Mouse (Mus musculus) splenic B cell, adult 2 months (primary cell): ENCODE results near the gene Zfp984.
"Not testable (repeated sequence)": the region's sequence is repeated elsewhere in the genome, so short reads cannot be mapped to it uniquely, and the experiment has no call there.

ENCODE experiments used
- DNase-seq: peaks from one replicate; pipeline ENCODE4 v3.0.0-alpha.2; 2011; ENCODE audit warnings: low read depth, low spot score
- H3K27me3 ChIP-seq: 2 replicates; pipeline ENCODE4 v1.6.1; 2012; ENCODE audit warnings: mild to moderate bottlenecking, low read length, moderate library complexity, mixed read lengths; ENCODE audit not compliant: control insufficient read depth, poor library complexity, insufficient read depth, severe bottlenecking
- H3K36me3 ChIP-seq: 2 replicates; pipeline ENCODE4 v1.6.1; 2012; ENCODE audit warnings: mild to moderate bottlenecking, low read length, moderate library complexity, mixed read lengths; ENCODE audit not compliant: control insufficient read depth, poor library complexity, insufficient read depth, severe bottlenecking

The Zfp984 gene

DNA sequence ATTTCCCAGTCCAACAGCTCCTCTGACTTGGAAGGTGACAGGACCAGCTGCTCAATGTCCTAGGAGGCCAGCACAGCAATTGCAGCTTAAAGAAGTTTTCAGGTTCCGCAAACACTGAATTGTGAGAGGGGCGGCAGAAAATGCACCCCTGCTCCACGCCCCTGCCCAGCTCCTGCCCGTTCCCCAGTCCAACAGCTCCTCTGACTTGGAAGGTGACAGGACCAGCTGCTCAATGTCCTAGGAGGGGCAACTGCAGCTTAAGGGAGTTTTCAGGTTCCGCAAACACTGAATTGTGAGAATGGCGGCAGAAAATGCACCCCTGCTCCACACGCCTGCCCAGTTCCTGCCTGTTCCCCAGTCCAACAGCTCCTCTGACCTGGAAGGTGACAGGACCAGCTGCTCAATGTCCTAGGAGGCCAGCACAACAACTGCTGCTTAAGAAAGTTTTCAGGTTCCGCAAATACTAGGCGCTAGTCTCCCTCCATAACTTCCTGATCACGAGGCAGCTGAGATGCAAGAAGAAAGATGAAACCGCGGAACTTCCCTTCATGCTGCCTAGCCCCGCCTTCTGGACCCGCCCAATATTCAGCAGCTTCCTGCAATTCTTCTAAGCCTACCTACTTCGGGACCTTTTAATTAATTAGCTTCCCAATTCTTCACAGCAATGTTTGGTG lies at the start of gene Zfp984:
TSS of gene Zfp984 (minus strand) at position 497 of the 674 bp plus-strand sequence.
- not testable (repeated sequence) for H3K36me3 ChIP-seq, H3K27me3 ChIP-seq
- DNase-seq = peak; percentile 86

DNA sequence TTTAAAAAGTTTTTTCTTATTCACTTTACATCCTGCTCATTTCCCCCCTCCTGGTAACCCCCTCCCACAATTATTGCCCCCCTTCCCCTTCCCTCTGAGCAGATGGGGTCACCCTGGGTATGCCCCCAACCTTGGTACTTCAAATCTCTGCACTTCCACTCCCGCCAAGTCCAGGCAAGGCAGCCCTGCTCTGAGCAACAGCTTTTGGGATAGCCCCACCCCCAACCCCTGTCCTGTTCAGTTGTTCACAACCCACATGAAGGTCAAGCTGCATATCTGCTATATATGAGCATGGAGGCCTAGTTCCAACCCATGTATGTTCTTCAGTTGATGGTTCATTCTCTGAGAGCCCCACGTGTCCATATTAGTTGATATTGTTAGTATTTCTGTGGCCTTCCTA lies 41.2 kb upstream of the Zfp984 start:
- no peak for DNase-seq
- Histone ChIP-seq H3K27me3 (no peaks in the 10 kb centered on the region), H3K36me3 (no peaks in the 10 kb centered on the region)

DNA sequence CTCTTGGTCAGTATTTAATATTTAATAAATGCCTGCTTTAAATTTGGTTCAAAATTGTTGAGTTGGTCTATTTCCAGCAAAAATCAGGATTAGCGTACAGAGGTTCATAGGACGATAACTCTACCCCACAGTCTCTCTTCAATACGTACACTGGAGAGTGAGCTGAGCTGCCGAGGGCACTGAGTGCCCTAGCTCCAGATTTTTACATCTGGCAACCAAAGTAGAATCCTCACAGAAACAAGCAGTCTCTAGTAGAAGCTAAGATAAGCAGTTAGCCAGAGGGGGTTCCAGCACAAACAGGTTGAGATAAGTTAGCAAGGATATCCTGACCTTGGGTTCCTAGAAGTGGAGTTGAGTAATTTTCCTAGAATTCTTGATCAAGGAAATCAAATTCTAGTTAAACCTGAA lies 39.0 kb upstream of the Zfp984 start:
- no peaks in the 10 kb centered on the region for H3K36me3 ChIP-seq
- no peaks in the 10 kb centered on the region for H3K27me3 ChIP-seq
- no peak for DNase-seq

DNA sequence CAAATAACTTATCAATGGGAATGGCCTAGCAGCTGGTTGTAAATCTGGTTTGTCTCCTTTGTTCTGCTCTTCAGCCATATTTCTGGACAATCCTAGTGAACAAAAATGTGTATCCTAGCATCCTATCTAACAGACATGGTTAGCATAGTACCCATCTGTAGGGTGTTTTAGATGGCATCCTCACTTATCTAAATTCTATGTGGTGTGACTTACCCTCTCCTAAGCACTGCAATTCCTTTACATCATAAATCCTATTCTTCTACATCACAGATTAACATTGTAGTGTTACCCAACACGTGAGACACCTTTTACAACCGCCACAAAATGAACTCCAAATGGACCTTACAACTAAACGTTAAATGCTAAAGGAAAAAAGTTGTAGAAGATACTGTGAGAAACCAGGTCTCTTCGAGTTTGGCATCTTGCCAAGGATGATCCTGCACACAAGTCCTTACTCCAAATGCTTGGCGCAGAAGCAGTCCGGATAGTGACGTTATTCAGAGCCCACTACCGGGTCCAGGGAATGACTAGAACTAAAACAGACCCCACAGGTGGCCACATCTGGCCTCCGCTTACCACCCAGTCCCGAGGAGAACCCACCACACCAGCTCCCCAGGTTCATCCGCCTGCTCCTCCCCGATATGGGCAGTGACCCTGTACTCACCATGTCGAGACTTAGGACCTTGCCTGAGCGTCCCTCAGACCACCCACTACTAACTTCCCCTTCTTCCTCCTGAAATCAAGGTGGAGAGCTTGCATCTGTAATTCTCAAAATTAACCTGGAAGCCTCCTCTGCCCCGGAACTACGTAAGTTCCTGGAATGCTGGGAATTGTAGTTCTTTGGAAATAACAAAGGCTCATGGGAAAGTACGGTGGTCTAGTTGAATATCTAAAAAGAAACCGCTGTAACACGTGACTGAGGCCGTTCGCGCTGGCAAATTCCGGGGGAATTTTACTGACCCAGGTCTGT lies 38.3 kb upstream of the Zfp984 start, which contains the start of gene Zfp933:
TSS of gene Zfp933 (minus strand) at position 753 of the 970 bp plus-strand sequence.
- H3K27me3 ChIP-seq = no peaks in the 10 kb centered on the region
- H3K36me3 ChIP-seq = no peaks in the 10 kb centered on the region
- DNase-seq = peak; percentile 89

DNA sequence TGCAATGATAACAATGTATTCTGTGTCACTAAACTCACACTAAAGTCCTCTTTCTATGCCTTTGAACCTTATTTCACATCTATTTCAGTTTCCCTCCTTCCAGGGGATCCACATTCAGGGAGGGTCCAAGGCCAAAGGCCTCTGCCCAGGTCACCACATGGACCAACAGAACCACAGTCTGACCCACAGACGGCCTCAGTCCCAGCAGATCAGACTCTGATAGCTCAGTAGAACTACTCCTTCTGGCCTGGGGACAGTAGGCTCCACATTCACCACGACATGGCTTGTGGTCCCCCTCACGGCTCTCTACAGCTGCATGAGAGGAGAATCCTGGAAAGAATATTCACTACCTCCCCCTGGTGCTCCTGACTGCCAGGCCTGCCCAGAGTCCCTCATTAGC lies 33.3 kb upstream of the Zfp984 start:
- H3K36me3 ChIP-seq = 0 out of 2 replicates have a peak, but pooled peaks cover 2% of the 10 kb centered on the region
- no peak for DNase-seq

DNA sequence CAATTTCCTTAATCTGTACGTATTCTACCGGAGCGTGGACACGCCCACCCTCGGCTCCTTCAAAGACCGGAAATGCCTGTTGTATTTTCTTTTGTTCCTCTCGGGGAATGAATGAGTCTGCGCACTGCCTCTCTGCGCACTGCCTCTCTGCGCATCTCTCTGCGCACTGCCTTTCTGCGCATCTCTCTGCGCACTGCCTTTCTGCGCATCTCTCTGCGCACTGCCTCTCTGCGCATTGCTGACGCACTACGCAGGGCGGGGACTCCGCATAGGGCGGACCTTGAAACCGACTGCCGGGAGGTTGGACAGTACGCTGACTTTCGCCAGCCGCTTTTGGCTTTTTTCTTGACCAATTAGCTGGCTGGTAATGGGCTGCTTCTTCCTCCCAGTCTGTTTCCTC lies 29.7 kb upstream of the Zfp984 start:
- H3K36me3 ChIP-seq, H3K27me3 ChIP-seq, DNase-seq: not testable (repeated sequence)

More for the DNA sequence above, 33.3 kb upstream of the Zfp984 start:
- H3K27me3 ChIP-seq = no peaks in the 10 kb centered on the region

DNA sequence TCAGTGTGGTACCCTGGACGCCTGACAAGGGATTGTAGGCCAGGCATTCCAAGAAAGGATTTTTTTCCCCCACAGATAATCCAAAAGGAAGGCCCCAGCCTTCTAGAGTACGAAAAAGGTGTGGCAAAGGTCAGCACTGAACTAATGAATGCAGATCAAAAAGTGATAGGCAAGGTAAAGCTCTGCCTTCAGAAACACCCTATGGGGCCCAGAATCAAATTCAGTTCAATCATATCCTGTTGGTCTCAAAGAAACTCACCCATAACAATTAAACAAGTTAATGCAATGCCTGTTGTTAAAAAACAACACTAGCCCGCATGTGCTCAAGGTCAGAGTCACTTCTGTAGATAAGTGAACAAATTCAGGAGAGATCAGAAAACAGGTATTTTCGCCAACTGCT lies 14.8 kb upstream of the Zfp984 start:
- no peak for DNase-seq
- H3K36me3 ChIP-seq = peaks cover 6% of the 10 kb centered on the region
- H3K27me3 ChIP-seq = no peaks in the 10 kb centered on the region

DNA sequence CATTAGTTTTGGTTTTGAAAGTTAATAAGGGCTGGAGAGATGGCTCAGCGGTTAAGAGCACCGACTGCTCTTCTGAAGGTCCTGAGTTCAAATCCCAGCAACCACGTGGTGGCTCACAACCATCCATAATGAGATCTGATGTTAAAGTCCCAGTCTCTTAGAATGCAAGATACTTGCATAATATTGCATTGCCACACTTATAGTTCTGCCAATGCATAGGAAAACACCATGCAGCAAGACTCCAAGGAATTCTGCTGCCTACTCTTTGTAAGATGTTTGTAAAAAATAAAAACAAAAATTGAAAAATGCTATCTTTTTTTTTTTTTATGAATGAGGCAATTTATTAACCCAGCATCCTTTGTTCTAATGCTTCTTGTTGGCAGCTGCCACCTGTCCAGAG lies 11.8 kb upstream of the Zfp984 start:
- not testable (repeated sequence) for H3K36me3 ChIP-seq, DNase-seq

DNA sequence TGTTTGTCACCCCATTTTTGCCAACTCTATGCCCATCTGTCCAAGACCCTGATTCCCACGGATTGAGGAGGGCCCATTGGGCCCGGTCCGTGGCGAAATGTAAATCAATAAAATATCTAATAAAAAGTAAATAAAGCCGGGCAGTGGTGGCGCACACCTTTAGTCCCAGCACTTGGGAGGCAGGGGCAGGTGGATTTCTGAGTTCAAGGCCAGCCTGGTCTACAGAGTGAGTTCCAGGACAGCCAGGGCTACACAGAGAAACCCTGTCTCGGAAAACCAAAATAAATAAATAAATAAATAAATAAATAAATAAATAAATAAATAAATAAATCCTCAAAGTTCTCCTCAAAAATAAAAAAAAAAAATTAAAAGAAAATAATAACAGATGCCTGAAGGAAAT lies 10.1 kb upstream of the Zfp984 start:
- not testable (repeated sequence) for H3K27me3 ChIP-seq, H3K36me3 ChIP-seq, DNase-seq

More for the DNA sequence above, 11.8 kb upstream of the Zfp984 start:
- not testable (repeated sequence) for H3K27me3 ChIP-seq

DNA sequence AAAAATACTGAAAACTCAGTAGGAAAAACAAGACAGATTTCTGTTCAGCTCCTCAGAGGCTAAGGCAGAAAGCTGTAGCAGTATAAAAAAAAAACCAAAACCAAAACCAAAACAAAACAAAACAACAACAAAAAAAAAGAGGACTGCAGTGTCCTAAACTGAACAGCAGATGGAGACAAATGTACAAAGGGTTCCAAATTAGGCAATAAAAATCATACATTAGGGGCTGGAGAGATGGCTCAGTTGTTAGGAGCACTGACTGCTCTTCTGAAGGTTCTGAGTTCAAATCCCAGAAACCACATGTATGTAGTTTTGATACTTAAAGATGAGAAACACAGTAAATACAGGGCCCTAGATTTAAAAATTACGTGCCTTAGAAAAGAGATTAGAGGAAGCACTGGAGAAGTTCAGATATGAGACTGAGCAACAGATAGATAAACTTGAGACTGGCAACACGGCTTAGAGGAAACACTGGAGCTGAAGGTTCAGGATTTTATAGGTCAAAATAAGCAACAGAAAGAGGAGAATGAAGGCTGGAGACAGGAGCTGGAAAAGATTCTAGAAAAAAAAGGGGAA lies 5.1 kb upstream of the Zfp984 start:
- DNase-seq = peak; percentile 72
- no peaks in the 10 kb centered on the region for H3K36me3 ChIP-seq
- H3K27me3 ChIP-seq = no peaks in the 10 kb centered on the region

DNA sequence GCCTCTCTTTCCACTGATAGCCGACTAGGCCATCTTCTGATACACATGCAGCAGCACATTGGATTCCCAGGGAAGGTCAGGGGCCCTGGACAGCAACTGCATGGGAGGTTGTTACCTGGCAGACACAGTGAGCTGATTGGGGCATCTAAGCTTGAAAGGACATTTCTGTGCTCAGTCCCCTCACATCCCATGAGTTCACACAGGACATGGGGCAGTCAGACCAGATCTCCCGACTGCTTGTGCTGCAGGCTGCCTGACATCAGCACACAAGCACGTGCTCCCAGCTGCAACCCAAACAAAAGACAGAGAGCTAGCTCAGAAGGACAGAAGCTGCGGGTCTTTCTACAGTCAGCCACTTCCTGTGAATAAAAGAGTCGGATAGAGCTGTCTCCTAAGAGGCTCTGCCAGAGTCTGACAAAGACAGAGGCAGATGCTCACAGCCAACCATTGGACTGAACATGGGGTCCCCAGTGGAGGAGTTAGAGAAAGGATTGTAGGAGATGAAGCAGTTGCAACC lies 3.7 kb upstream of the Zfp984 start:
- no peak for DNase-seq
- Histone ChIP-seq H3K36me3 (no peaks in the 10 kb centered on the region), H3K27me3 (no peaks in the 10 kb centered on the region)

DNA sequence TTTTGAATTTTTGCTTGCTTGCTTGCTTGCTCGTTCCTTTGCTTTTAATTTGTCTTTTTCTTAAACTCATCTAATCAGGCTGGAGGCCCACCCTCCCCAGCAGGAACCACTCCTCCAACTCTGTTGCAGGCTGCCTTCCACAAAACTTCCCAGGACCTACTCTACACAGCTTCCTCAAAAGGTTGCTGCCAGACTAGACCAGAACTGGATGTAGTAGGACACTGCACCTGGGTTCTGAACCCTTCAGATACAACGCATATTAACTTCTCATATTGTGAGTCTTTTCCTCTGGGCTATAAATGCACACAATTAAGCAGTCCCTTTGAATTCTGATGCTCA lies 347 bp upstream of the Zfp984 start:
- H3K27me3 ChIP-seq, DNase-seq, H3K36me3 ChIP-seq: not testable (repeated sequence)

DNA sequence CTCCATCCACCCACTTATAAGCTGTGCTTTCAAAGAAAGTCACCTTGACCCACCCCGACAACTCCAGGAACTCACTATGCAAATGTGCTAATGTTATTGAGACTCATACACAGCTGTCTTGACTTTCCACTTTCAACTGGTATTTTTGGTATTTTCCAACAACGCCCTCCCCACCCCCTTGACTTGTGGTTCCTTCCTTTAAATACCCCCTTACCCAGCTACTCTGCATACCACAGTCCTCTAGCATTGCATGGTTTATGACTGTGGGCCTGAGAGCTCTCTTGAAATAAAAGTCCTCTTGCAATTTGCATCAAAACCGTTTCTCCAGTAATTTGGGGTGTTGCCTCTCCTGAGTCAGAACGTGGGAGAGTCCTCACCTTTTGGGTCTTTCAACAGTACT lies 1.1 kb downstream of the Zfp984 start:
- H3K36me3 ChIP-seq, H3K27me3 ChIP-seq: not testable (repeated sequence)
- DNase-seq = peak; percentile 70

DNA sequence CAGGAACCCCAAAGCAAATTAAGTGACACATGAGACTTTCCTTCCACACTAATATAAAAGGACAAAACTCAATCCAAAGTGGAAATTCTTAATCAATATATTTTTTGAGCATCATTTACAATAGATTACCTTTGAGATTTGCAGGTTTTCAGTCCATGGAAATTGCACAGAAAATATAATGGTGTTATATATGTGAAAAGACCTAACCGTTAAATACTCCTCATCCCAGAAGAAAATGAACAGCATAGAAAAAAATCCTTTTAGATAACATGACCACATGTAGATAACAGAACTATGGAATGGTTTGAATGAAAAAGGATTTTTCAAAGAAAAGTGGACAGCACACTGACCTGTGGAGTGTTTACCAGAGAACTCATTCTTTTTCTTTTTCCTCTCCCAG lies 14.3 kb downstream of the Zfp984 start:
- H3K36me3 ChIP-seq, DNase-seq, H3K27me3 ChIP-seq: not testable (repeated sequence)
